Mouse (Mus musculus) layer of hippocampus, adult 2 months (tissue): ENCODE measurements around the gene Rhobtb1. TPM values are rescaled to one million over a fixed set of nuclear protein-coding genes. Genes with fewer than 3 reads are reported as not detected.

Experiments
- DNase-seq, 2 experiments: peaks; one replicate each; pipeline ENCODE4 v3.0.0; 2022; ENCODE audit warnings: low spot score in 2 of 2
- H3K27ac ChIP-seq: fragments of 200-600 bp; 2 replicates; pipeline ENCODE4 v1.8.1; 2022
- H3K4me3 ChIP-seq: fragments of 200-600 bp; 2 replicates; pipeline ENCODE4 v1.8.1; 2022; ENCODE audit warnings: mild to moderate bottlenecking
- CTCF ChIP-seq: fragments of 200-600 bp; conservative IDR thresholded peaks from 2 replicates; pipeline ENCODE4 v1.8.1; 2022; ENCODE audit warnings: antibody characterized with exemption, mild to moderate bottlenecking, moderate library complexity
- total RNA-seq, 2 experiments: library from RNA; stranded (reverse); gene quantifications; 2 replicates each; pipeline ENCODE4 v1.2.3; 2021

Rhobtb1 gene
- total RNA-seq, 2 experiments from 2014 or later, result 3.8 to 5.9 TPM

DNA sequence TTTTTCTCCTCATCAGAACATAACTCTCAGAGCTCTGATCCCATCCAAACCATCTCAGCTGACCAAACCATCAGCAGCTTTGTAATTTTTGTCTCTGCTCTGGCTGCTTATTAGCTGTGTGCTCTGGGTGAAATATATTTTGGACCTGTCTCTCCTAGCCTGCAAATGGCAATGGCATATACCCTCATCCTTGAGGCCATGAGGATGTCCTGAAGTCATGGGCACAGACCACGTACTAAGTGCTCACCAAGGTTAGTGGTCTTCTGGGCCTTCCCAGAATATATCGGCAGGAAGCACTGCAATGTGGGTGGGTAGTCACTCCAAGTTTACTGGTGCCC, 68.0 kb downstream of the Rhobtb1 start:
- no peak for DNase-seq
- TF ChIP-seq CTCF, result no peak
- no peak overlapping the region for H3K27ac ChIP-seq
- no peak overlapping the region for H3K4me3 ChIP-seq

- Histone ChIP-seq H3K4me3 (no peak overlapping the region), H3K27ac (peak overlapping the region; percentile 28; the same call in 1 of the 2 replicates)
- no peak for TF ChIP-seq CTCF
- DNase-seq, result no peak
These were observed 69.1 kb downstream of the Rhobtb1 start for GRCm38 (mm10) chr10:69220296-69220695.

DNA sequence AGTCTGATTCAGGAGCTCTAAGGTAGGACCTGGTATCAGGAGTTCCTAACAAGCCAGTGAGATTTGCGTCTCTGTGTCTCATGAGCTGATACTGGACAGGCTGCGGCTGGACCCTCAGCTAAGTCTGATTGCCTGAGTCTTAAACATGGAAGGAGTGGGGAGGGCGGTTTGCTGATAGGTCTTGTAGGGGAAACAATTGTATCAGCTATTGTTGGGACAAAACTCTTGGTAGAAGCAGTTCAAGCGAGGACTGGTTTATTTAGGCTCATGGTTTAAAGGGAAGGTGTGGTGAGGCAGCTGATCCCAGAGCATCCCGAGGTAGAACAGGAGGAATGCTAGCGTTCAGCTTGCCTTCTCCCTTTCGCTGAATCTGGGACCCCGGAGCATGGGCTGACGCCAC, 69.9 kb downstream of the Rhobtb1 start:
- Histone ChIP-seq H3K27ac (no peak overlapping the region), H3K4me3 (no peak overlapping the region)
- DNase-seq, result no peak
- TF ChIP-seq CTCF, result no peak

- Histone ChIP-seq H3K4me3 (no peak overlapping the region), H3K27ac (no peak overlapping the region)
- no peak for TF ChIP-seq CTCF
- DNase-seq, result no peak
These were observed 70.7 kb downstream of the Rhobtb1 start for GRCm38 (mm10) chr10:69221955-69222354.

DNA sequence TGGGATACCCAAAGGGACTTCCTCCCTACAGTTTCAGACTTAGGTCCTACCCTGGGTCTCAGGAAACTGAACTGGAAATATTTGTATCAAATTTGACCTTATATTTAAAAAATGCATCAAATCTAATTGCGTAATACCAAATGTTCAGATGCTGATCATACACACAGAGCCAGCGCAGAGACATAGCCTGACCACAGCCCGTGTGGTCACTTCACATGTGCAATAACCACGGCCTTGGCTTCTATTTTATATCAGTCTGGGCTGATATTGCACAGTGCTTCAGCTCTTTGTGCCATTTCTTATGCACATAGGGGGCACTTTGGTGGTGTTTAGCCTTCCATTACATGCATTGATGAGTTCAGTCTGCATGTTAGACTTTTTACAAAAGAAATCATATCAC, 72.0 kb downstream of the Rhobtb1 start:
- Histone ChIP-seq H3K4me3 (no peak overlapping the region), H3K27ac (no peak overlapping the region)
- TF ChIP-seq CTCF, result no peak
- DNase-seq, result no peak

DNA sequence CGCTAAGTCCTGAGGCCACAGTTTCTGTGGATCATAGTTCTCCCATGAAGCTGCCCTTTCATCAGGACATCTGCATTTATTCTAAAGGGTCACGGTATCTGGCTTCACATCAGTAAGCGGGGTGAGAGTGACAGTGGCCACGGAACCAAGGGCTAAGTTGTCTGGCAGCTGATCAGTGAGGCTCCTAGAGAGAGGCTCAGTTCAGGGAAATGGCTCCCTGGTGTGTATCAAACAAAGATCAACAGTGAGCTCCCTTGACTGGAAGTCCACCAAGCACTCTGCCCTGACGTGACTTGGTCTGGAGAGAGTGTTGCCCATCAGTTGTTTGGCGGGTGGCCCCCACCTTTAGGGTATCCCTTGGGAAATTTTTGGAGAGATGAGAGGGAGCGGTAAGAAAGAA, 73.0 kb downstream of the Rhobtb1 start:
- Histone ChIP-seq H3K27ac (0 out of 2 replicates have a peak overlapping the region, but pooled peaks have one; percentile 18), H3K4me3 (no peak overlapping the region)
- no peak for TF ChIP-seq CTCF
- DNase-seq, result no peak

DNA sequence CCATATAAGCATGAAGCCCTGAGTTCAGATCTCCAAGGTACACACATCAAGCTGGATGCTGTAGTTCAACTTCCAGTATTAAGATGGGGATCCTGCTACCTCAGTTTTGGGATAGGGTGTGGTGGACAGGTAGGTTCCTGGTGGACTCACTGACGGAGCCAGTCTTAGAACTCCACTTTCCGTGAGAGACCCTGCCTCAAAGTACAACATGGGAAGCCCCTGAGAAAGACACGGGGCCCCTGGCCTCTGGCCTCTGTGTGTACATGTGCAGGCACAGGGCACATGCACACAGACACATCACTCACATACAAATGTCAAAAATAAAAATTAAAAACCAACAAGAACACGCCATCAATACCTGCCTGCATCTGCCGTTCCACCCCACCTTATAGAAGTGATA, 74.2 kb downstream of the Rhobtb1 start:
- H3K4me3 ChIP-seq, result no peak overlapping the region
- H3K27ac ChIP-seq, result no peak overlapping the region
- no peak for DNase-seq
- no peak for TF ChIP-seq CTCF

GRCm38 (mm10) chr10:69225951-69226350, 74.7 kb downstream of the Rhobtb1 start:
- no peak overlapping the region for H3K27ac ChIP-seq
- no peak overlapping the region for H3K4me3 ChIP-seq
- TF ChIP-seq CTCF, result no peak
- no peak for DNase-seq

DNA sequence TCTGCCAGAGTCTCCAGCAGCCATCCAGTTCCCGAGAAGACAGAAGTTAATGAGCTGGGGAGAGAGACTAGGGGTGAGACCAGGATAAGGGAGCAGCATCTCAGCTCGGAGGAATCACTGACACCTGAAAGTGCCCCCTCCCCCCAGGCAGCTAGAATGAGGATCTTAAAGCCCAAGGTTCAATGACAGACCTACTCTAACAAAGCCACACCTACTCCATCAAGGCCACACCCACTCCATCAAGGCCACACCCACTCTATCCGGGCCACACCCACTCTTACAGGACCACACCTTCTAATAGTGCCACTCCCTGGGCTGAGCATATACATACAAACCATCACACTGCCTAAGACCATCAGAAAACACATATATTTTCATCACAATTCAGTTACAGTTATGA, 86.0 kb downstream of the Rhobtb1 start:
- Histone ChIP-seq H3K27ac (no peak overlapping the region), H3K4me3 (no peak overlapping the region)
- DNase-seq, result no peak
- TF ChIP-seq CTCF, result no peak

DNA sequence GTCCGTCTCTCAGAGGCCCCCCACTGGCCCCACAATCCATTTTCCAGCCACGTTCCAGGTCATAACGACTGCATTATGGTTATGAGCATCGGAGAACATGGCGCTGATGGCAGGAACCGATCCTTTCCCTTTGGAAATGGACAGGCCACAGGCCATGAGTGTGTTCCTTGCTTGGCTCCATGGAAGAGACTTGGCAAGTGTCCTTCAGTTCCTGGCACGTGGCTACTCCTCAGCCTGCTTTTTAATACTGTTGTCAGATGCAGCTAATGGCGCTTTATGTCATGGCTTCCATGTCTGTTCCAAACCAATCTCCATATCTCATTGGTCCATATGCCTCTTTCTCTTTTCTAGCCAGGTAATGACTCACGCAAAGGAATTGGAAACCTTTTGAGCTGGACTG, 86.5 kb downstream of the Rhobtb1 start:
- no peak for TF ChIP-seq CTCF
- Histone ChIP-seq H3K27ac (no peak overlapping the region), H3K4me3 (no peak overlapping the region)
- DNase-seq, result no peak

GRCm38 (mm10) chr10:69238311-69238710, 87.1 kb downstream of the Rhobtb1 start:
- no peak overlapping the region for H3K27ac ChIP-seq
- TF ChIP-seq CTCF, result no peak
- H3K4me3 ChIP-seq, result no peak overlapping the region
- no peak for DNase-seq

- H3K4me3 ChIP-seq, result no peak overlapping the region
- TF ChIP-seq CTCF, result no peak
- peak overlapping the region; percentile 32; the same call in 1 of the 2 replicates for H3K27ac ChIP-seq
- DNase-seq, result peak; percentile 23 to 38
These were observed 89.3 kb downstream of the Rhobtb1 start for GRCm38 (mm10) chr10:69240530-69240929.

GRCm38 (mm10) chr10:69245151-69245550, 93.9 kb downstream of the Rhobtb1 start:
- TF ChIP-seq CTCF, result no peak
- Histone ChIP-seq H3K27ac (no peak overlapping the region; the same call in 1 of the 2 replicates), H3K4me3 (no peak overlapping the region)
- DNase-seq, result no peak

GRCm38 (mm10) chr10:69245906-69246668, 94.9 kb downstream of the Rhobtb1 start:
- no peak overlapping the region for H3K4me3 ChIP-seq
- peak overlapping the region; percentile 32; the same call in 1 of the 2 replicates for H3K27ac ChIP-seq
- TF ChIP-seq CTCF, result no peak
- no peak for DNase-seq
